Mouse (Mus musculus): ENCODE results near the gene Olfr1148.

Olfr1148 gene

GRCm38 (mm10) chr2:87830233-87830632 lies at the start of gene Olfr1148:
Olfr1148 (plus strand) TSS chr2:87830533.
- no peak for DNase-seq (ENCODE audit: low read depth, low spot score)

- no peak for DNase-seq (ENCODE audit: low read depth, low spot score)
Observed at GRCm38 (mm10) chr2:87800292-87800691, 30.0 kb upstream of the Olfr1148 start, which contains the start of gene Olfr1143. Olfr1143 (plus strand) TSS chr2:87800592.

- DNase-seq (ENCODE audit: low read depth, low spot score), result no peak
Observed at GRCm38 (mm10) chr2:87809522-87809921, 20.8 kb upstream of the Olfr1148 start, which contains the start of gene Olfr1145. Olfr1145 (plus strand) TSS chr2:87809822.

- no peak for DNase-seq (ENCODE audit: low read depth, low spot score)
Observed at GRCm38 (mm10) chr2:87843693-87844092, 13.4 kb downstream of the Olfr1148 start, which contains the start of gene Olfr1150-ps1. Olfr1150-ps1 (plus strand) TSS chr2:87843993.

- DNase-seq (ENCODE audit: low read depth, low spot score), result no peak
Observed at GRCm38 (mm10) chr2:87855562-87855961, 25.2 kb downstream of the Olfr1148 start, which contains the start of gene Olfr1151. Olfr1151 (plus strand) TSS chr2:87855862.

GRCm38 (mm10) chr2:87866192-87866591 lies 35.9 kb downstream of the Olfr1148 start, which contains the start of gene Olfr1152:
Olfr1152 (plus strand) TSS chr2:87866492.
- DNase-seq (ENCODE audit: low read depth, low spot score), result no peak
